Mouse (Mus musculus) stomach, postnatal 0 days (tissue): Measurements from ENCODE around the gene Evi5. TPM values are rescaled to one million over a fixed set of nuclear protein-coding genes. Genes with fewer than 3 reads are reported as not detected.
A peak's percentile ranks its signal among the peaks of the same experiment; 100 is the strongest.

Experiments
- ATAC-seq: fragments of 200-750 bp; cut with Nextera tagmentation; 2 replicates; pipeline ENCODE4 v1.8.0; 2017; ENCODE audit not compliant: low FRiP score, low TSS enrichment
- DNase-seq: peaks from one replicate; pipeline ENCODE4 v3.0.0-alpha.2; 2016; ENCODE audit warnings: low spot score
- H3K27ac ChIP-seq: fragments of 300-500 bp; sonication (generic); replicated peaks from 2 replicates; pipeline ENCODE4 v1.5.1; 2014; ENCODE audit warnings: mild to moderate bottlenecking, control low read depth
- H3K27me3 ChIP-seq: fragments of 300-500 bp; sonication (generic); 2 replicates; pipeline ENCODE4 v1.6.1; 2014; ENCODE audit warnings: low read length; ENCODE audit not compliant: control insufficient read depth, insufficient read depth
- H3K36me3 ChIP-seq: fragments of 300-500 bp; sonication (generic); 2 replicates; pipeline ENCODE4 v1.6.1; 2014; ENCODE audit warnings: low read length, mixed read lengths; ENCODE audit not compliant: control insufficient read depth, insufficient read depth
- H3K4me1 ChIP-seq: fragments of 300-500 bp; sonication (generic); replicated peaks from 2 replicates; pipeline ENCODE4 v1.6.1; 2014; ENCODE audit warnings: antibody characterized with exemption; ENCODE audit not compliant: control insufficient read depth, insufficient read depth
- H3K4me2 ChIP-seq: fragments of 300-500 bp; sonication (generic); replicated peaks from 2 replicates; pipeline ENCODE4 v1.6.1; 2014; ENCODE audit warnings: low read depth, mild to moderate bottlenecking, control low read depth, moderate library complexity
- H3K4me3 ChIP-seq: fragments of 300-500 bp; sonication (generic); 2 replicates; pipeline ENCODE4 v1.5.1; 2014; ENCODE audit warnings: low read depth, low read length, control low read depth
- H3K9ac ChIP-seq: fragments of 300-500 bp; sonication (generic); 2 replicates; pipeline ENCODE4 v1.6.1; 2014; ENCODE audit warnings: mild to moderate bottlenecking, low read length, control low read depth, mixed read lengths
- H3K9me3 ChIP-seq: fragments of 300-500 bp; sonication (generic); 2 replicates; pipeline ENCODE4 v1.6.1; 2016; ENCODE audit warnings: low read length; ENCODE audit not compliant: control insufficient read depth
- CTCF ChIP-seq: IDR thresholded peaks from 2 replicates; pipeline ENCODE4 v1.5.1; 2016; ENCODE audit warnings: antibody characterized with exemption, low read depth, mild to moderate bottlenecking, moderate library complexity
- EP300 ChIP-seq: optimal IDR thresholded peaks from 2 replicates; pipeline ENCODE3; 2016; ENCODE audit warnings: antibody characterized with exemption
- WGBS: fragments of 180-500 bp; shearing (Covaris S2); extraction: QIAGEN DNeasy Blood & Tissue Kit; methylation state at CpG from one replicate; pipeline ENCODE4 v1.1.7; 2014; 5-methylcytosine and 5-hydroxymethylcytosine counted together
- polyA plus RNA-seq: library from polyadenylated mRNA; unstranded; fragments of >200 nt; fragmentation: Nextera tagmentation; extraction: Ambion mirVana; gene quantifications from 2 replicates; pipeline ENCODE4 v1.2.1, GENCODE M21; 2015

Gene Evi5
- polyA plus RNA-seq, 1 experiment from 2014 or later = 39.5 TPM

DNA sequence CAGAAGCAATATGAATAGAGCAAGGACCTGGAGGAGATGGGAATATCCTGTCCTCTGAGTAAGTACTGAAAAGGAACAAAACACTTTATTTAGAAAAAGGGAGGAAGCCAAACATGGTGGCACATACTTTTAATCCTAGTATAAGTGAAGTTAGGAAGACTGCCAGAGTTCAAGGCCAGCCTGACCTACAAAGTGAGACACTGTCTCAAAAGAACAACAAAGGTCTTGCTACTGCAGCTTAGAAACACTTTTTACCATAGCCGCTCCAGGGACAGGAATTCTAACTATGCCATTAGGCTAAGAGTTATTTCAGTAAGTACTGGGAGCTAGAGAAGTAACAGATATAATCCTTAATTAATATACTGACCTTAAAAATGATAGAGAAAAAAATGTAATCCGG is 60.3 kb downstream of the Evi5 start:
- peaks cover 9% of the 10 kb centered on the region for H3K36me3 ChIP-seq
- H3K4me1 ChIP-seq = no peaks in the 10 kb centered on the region
- no peaks in the 10 kb centered on the region for H3K27me3 ChIP-seq
- TF ChIP-seq CTCF = no peak
- no peak for TF ChIP-seq EP300
- 84% methylated on average over 2 of the region's 2 CpGs for WGBS
- no peak overlapping the region for H3K4me2 ChIP-seq
- DNase-seq = no peak
- no peak overlapping the region for H3K9ac ChIP-seq
- no peak for ATAC-seq
- H3K27ac ChIP-seq = no peak overlapping the region
- no peak overlapping the region for H3K4me3 ChIP-seq
- no peaks in the 10 kb centered on the region for H3K9me3 ChIP-seq

DNA sequence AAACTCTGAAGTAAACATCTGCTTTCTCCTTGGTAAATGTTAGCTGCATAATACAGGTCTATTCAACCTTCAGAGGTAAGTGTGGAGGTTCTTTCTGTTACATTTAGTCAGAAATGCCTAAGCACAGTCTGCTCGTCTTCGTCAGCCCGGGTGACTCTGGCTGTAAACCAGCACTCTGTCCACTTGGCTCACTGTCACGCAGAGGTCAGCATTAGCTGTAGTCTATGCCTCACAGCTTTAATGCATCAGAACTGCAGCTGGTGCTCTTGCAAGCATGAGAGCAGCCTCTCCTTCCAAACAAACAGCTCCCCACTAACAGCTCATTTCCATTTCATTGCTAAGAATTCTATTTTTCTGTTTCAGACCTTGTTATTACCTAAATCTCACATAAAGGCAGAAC is 67.4 kb downstream of the Evi5 start:
- H3K4me2 ChIP-seq = no peak overlapping the region
- H3K27ac ChIP-seq = no peak overlapping the region
- no peaks in the 10 kb centered on the region for H3K9me3 ChIP-seq
- 0 out of 2 replicates have a peak, but pooled peaks cover 6% of the 10 kb centered on the region for H3K36me3 ChIP-seq
- H3K4me3 ChIP-seq = no peak overlapping the region
- no peaks in the 10 kb centered on the region for H3K27me3 ChIP-seq
- no peak for ATAC-seq
- WGBS = 49% methylated on average over 4 of the region's 4 CpGs
- TF ChIP-seq CTCF (no peak), EP300 (no peak)
- H3K4me1 ChIP-seq = no peaks in the 10 kb centered on the region
- H3K9ac ChIP-seq = no peak overlapping the region
- DNase-seq = no peak

DNA sequence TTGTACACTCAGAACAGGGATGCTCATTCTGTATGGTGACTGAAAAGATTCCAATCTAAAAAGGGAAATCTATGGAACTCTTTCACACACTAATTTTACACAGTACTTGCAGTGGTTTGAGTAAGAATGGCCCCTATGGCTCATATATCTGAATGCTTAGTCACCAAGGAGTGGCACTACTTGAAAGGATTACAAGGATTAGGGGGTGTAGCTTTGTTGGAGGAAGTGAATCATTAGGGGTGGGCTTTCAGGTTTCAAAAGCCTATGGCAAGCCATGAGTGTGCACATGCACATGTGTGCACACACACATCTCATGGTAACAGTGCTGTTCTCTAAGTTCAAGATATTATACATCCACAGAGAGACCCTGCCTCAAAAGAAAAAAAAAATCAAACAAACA is 72.3 kb downstream of the Evi5 start:
- TF ChIP-seq EP300 (no peak), CTCF (no peak)
- no peak overlapping the region for H3K4me3 ChIP-seq
- no peaks in the 10 kb centered on the region for H3K27me3 ChIP-seq

DNA sequence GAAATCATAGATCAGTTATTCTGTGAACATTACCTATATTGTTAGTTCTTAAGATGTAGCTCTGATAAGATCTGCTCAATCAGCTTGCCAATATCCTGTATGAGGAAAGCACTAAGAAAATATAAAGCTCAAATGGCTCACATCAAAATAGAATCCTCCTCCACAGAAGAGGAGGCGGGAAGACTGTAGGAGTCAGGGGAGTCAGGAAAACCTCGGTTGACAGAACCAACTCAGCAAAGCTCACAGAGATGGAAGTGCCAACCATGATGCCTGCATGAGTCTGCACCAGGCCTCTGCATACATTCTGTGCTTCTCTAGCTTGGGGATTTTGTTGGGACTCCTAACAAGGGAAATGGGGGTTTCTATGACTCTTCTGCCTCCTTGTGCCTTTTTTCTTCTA is 73.7 kb downstream of the Evi5 start:
- H3K4me3 ChIP-seq = no peak overlapping the region
- no peak overlapping the region for H3K9ac ChIP-seq
- H3K9me3 ChIP-seq = no peaks in the 10 kb centered on the region
- ATAC-seq (no peak), DNase-seq (no peak)
- H3K27me3 ChIP-seq = no peaks in the 10 kb centered on the region
- no peak overlapping the region for H3K4me2 ChIP-seq
- no peaks in the 10 kb centered on the region for H3K4me1 ChIP-seq
- whole genome bisulfite sequencing = 77% methylated on average over 2 of the region's 2 CpGs
- H3K27ac ChIP-seq = no peak overlapping the region
- H3K36me3 ChIP-seq = peaks cover 3% of the 10 kb centered on the region
- TF ChIP-seq EP300 = no peak
- TF ChIP-seq CTCF = no peak

More for the DNA sequence above, 72.3 kb downstream of the Evi5 start:
- Histone ChIP-seq H3K27ac (no peak overlapping the region), H3K9me3 (no peaks in the 10 kb centered on the region), H3K9ac (no peak overlapping the region), H3K36me3 (no peaks in the 10 kb centered on the region; the same call in 1 of the 2 replicates), H3K4me2 (no peak overlapping the region), H3K4me1 (no peaks in the 10 kb centered on the region)
- DNase-seq (no peak), ATAC-seq (no peak)

DNA sequence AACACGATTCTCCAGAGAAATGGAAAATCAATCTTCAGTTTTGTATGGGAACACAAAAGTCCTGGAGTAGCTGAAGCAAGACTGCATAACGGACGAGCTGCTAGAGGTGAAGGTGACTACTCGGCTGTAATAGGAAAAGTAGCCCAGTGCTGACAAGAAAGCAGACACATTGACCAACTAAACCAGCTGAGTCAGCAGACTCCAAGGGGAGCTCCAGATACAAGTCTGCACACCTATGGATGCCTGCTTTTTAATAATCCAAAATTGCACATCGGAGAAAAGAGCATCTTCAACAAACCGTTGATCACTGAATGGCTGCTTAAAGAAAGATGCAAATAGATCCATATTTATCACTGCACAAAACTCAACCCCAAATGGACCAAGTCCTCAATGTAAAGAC is 76.6 kb downstream of the Evi5 start:
- Histone ChIP-seq H3K9ac (no peak overlapping the region), H3K9me3 (no peaks in the 10 kb centered on the region), H3K4me1 (no peaks in the 10 kb centered on the region), H3K4me2 (no peak overlapping the region), H3K27ac (no peak overlapping the region), H3K36me3 (peaks cover 3% of the 10 kb centered on the region), H3K27me3 (no peaks in the 10 kb centered on the region), H3K4me3 (no peak overlapping the region)
- DNase-seq (no peak), ATAC-seq (no peak)
- TF ChIP-seq EP300 = no peak
- TF ChIP-seq CTCF = no peak
- 94% methylated on average over 6 of the region's 6 CpGs for WGBS

DNA sequence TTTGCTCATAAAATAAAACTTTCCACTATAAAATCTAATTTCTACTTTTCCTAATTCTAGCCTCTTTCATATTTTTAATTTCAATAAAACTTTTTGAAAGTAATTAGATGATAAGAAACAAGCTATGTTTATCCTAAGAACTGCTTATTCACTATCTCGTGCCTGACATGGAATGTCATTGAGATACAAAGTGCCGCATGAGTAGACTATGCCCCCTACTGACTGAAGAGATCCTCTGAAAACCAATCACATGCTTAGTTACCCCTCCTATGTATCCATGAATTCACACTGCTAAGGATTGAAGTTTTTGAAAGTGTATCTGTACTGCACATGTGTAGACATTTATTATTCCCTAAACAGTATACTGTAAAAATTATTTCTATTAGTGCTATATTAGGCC is 81.0 kb downstream of the Evi5 start:
- H3K27me3 ChIP-seq = no peaks in the 10 kb centered on the region
- 31% methylated on average over 2 of the region's 2 CpGs for WGBS
- H3K9ac ChIP-seq = no peak overlapping the region
- no peak overlapping the region for H3K4me2 ChIP-seq
- ATAC-seq (no peak), DNase-seq (no peak)
- peak; percentile 64 for TF ChIP-seq CTCF
- no peak for TF ChIP-seq EP300
- H3K9me3 ChIP-seq = no peaks in the 10 kb centered on the region
- H3K36me3 ChIP-seq = peaks cover 3% of the 10 kb centered on the region; the same call in 1 of the 2 replicates
- H3K4me1 ChIP-seq = no peaks in the 10 kb centered on the region
- no peak overlapping the region for H3K4me3 ChIP-seq
- no peak overlapping the region for H3K27ac ChIP-seq
